Mouse (Mus musculus) limb, embryonic 12.5 days (tissue): ENCODE data around the gene Noto. TPM values are rescaled to one million over a fixed set of nuclear protein-coding genes. Genes with fewer than 3 reads are reported as not detected.
A peak's percentile ranks its signal among the peaks of the same experiment; 100 is the strongest.

Source experiments
- ATAC-seq: fragments of 200-750 bp; cut with Nextera tagmentation; 2 replicates; pipeline ENCODE4 v1.8.0; 2017; ENCODE audit warnings: low read depth, moderate TSS enrichment; ENCODE audit not compliant: insufficient number of reproducible peaks, insufficient read depth, low FRiP score, low TSS enrichment
- H3K27ac ChIP-seq: fragments of 300-500 bp; sonication (generic); 2 replicates; pipeline ENCODE4 v1.5.1; 2016; ENCODE audit warnings: mild to moderate bottlenecking, moderate library complexity
- H3K27me3 ChIP-seq: fragments of 300-500 bp; sonication (generic); 2 replicates; pipeline ENCODE4 v1.6.1; 2016; ENCODE audit warnings: mild to moderate bottlenecking, moderate library complexity
- H3K36me3 ChIP-seq: fragments of 300-500 bp; sonication (generic); 2 replicates; pipeline ENCODE4 v1.6.1; 2016; ENCODE audit warnings: mild to moderate bottlenecking, moderate library complexity
- H3K4me1 ChIP-seq: fragments of 300-500 bp; sonication (generic); replicated peaks from 2 replicates; pipeline ENCODE4 v1.6.1; 2016
- H3K4me2 ChIP-seq: fragments of 300-500 bp; sonication (generic); 2 replicates; pipeline ENCODE4 v1.6.1; 2016; ENCODE audit warnings: mild to moderate bottlenecking, moderate library complexity
- H3K4me3 ChIP-seq: fragments of 300-500 bp; sonication (generic); replicated peaks from 2 replicates; pipeline ENCODE4 v1.5.1; 2016; ENCODE audit warnings: mild to moderate bottlenecking
- H3K9ac ChIP-seq: fragments of 300-500 bp; sonication (generic); replicated peaks from 2 replicates; pipeline ENCODE4 v1.6.1; 2016; ENCODE audit warnings: mild to moderate bottlenecking, moderate library complexity
- H3K9me3 ChIP-seq: fragments of 300-500 bp; sonication (generic); 2 replicates; pipeline ENCODE4 v1.6.1; 2016; ENCODE audit warnings: mild to moderate bottlenecking, moderate library complexity
- WGBS: fragments of 180-500 bp; shearing (Covaris S2); methylation state at CpG from one replicate; pipeline ENCODE4 v1.1.7; 2016; 5-methylcytosine and 5-hydroxymethylcytosine counted together
- polyA plus RNA-seq: library from polyadenylated mRNA; unstranded; fragments of >200 nt; fragmentation: Nextera tagmentation; extraction: Ambion mirVana; gene quantifications from 2 replicates; pipeline ENCODE4 v1.2.1, GENCODE M21; 2016

Gene Noto
- not detected in 2 replicates for polyA plus RNA-seq

- Histone ChIP-seq H3K4me1 (peaks cover 7% of the 10 kb centered on the region), H3K9ac (0 out of 2 replicates have a peak within 1 kb of the TSS, but pooled peaks have one; percentile 12)
Observed at GRCm38 (mm10) chr6:85423836-85424379, at the start of gene Noto. Gene Noto, plus strand, starts transcription at chr6:85423886.

GRCm38 (mm10) chr6:85373951-85374733 is 49.5 kb upstream of the Noto start, which contains the start of gene Rab11fip5:
Gene Rab11fip5, minus strand, starts transcription at chr6:85374634.
- peaks cover 20% of the 10 kb centered on the region for H3K4me1 ChIP-seq
- ATAC-seq = peak; percentile 16; the same call in 1 of the 2 replicates
- H3K27me3 ChIP-seq = peaks cover 14% of the 10 kb centered on the region; the same call in 1 of the 2 replicates
- H3K4me2 ChIP-seq = peak within 1 kb of the TSS; percentile 85
- 0 out of 2 replicates have a peak, but pooled peaks cover 6% of the 10 kb centered on the region for H3K36me3 ChIP-seq
- 2% methylated on average over 80 of the region's 80 CpGs for WGBS
- H3K9ac ChIP-seq = peak within 1 kb of the TSS; percentile 81
- peak within 1 kb of the TSS; percentile 79 for H3K4me3 ChIP-seq
- H3K9me3 ChIP-seq = no peaks in the 10 kb centered on the region
- H3K27ac ChIP-seq = peak within 1 kb of the TSS; percentile 53

More at GRCm38 (mm10) chr6:85423836-85424379, at the start of gene Noto:
- H3K27me3 ChIP-seq = peaks cover 60% of the 10 kb centered on the region
- ATAC-seq = no peak
- no peaks in the 10 kb centered on the region for H3K9me3 ChIP-seq
- no peak within 1 kb of the TSS; the same call in 1 of the 2 replicates for H3K4me3 ChIP-seq
- no peaks in the 10 kb centered on the region for H3K36me3 ChIP-seq
- 10% methylated on average over 28 of the region's 28 CpGs for WGBS
- H3K27ac ChIP-seq = no peak within 1 kb of the TSS
- peak within 1 kb of the TSS; percentile 40 for H3K4me2 ChIP-seq

- H3K9me3 ChIP-seq = no peaks in the 10 kb centered on the region
- peak; percentile 93 for ATAC-seq
- H3K4me1 ChIP-seq = peaks cover 14% of the 10 kb centered on the region
- peak overlapping the region; percentile 81 for H3K9ac ChIP-seq
- H3K27ac ChIP-seq = no peak overlapping the region
- H3K27me3 ChIP-seq = peaks cover 14% of the 10 kb centered on the region; the same call in 1 of the 2 replicates
- peak overlapping the region; percentile 85 for H3K4me2 ChIP-seq
- WGBS = under 1% methylated on average over 19 of the region's 19 CpGs
- H3K36me3 ChIP-seq = 0 out of 2 replicates have a peak, but pooled peaks cover 6% of the 10 kb centered on the region
- peak overlapping the region; percentile 79 for H3K4me3 ChIP-seq
Observed at GRCm38 (mm10) chr6:85374734-85375114, 49.0 kb upstream of the Noto start.

- Histone ChIP-seq H3K4me2 (no peak overlapping the region), H3K9me3 (no peaks in the 10 kb centered on the region), H3K4me1 (peaks cover 21% of the 10 kb centered on the region), H3K9ac (no peak overlapping the region), H3K36me3 (no peaks in the 10 kb centered on the region), H3K4me3 (no peak overlapping the region), H3K27ac (no peak overlapping the region), H3K27me3 (peaks cover 14% of the 10 kb centered on the region; the same call in 1 of the 2 replicates)
- WGBS = 75% methylated on average over 4 of the region's 4 CpGs
- no peak for ATAC-seq
Observed at GRCm38 (mm10) chr6:85377066-85377734, 46.5 kb upstream of the Noto start.

- H3K4me3 ChIP-seq = no peak overlapping the region
- H3K27ac ChIP-seq = no peak overlapping the region
- 35% methylated on average over 5 of the region's 5 CpGs for WGBS
- peaks cover 10% of the 10 kb centered on the region; the same call in 1 of the 2 replicates for H3K27me3 ChIP-seq
- ATAC-seq = no peak
- H3K4me2 ChIP-seq = no peak overlapping the region
- H3K9me3 ChIP-seq = no peaks in the 10 kb centered on the region
- H3K36me3 ChIP-seq = no peaks in the 10 kb centered on the region
- H3K9ac ChIP-seq = no peak overlapping the region
- peaks cover 17% of the 10 kb centered on the region for H3K4me1 ChIP-seq
Observed at GRCm38 (mm10) chr6:85377876-85378275, 45.8 kb upstream of the Noto start.

- Histone ChIP-seq H3K9me3 (no peaks in the 10 kb centered on the region), H3K4me2 (no peak overlapping the region), H3K36me3 (no peaks in the 10 kb centered on the region), H3K27ac (no peak overlapping the region), H3K9ac (no peak overlapping the region), H3K27me3 (peaks cover 2% of the 10 kb centered on the region; the same call in 1 of the 2 replicates), H3K4me3 (no peak overlapping the region), H3K4me1 (peaks cover 9% of the 10 kb centered on the region)
- no peak for ATAC-seq
- WGBS = 53% methylated on average over 8 of the region's 8 CpGs
Observed at GRCm38 (mm10) chr6:85378629-85379028, 45.1 kb upstream of the Noto start.

GRCm38 (mm10) chr6:85380201-85380900 is 43.3 kb upstream of the Noto start:
- Histone ChIP-seq H3K4me3 (no peak overlapping the region), H3K9ac (no peak overlapping the region)
- 26% methylated on average over 10 of the region's 10 CpGs for WGBS

GRCm38 (mm10) chr6:85380901-85381647 is 42.6 kb upstream of the Noto start:
- H3K4me3 ChIP-seq = no peak overlapping the region
- no peaks in the 10 kb centered on the region for H3K36me3 ChIP-seq
- no peaks in the 10 kb centered on the region for H3K9me3 ChIP-seq
- peak; percentile 56 for ATAC-seq
- no peak overlapping the region for H3K9ac ChIP-seq
- WGBS = 29% methylated on average over 17 of the region's 17 CpGs
- peak overlapping the region; percentile 42 for H3K4me2 ChIP-seq
- H3K27ac ChIP-seq = no peak overlapping the region
- peaks cover 7% of the 10 kb centered on the region for H3K4me1 ChIP-seq
- H3K27me3 ChIP-seq = peaks cover 5% of the 10 kb centered on the region

More at GRCm38 (mm10) chr6:85380201-85380900, 43.3 kb upstream of the Noto start:
- peak; percentile 80 for ATAC-seq
- no peak overlapping the region for H3K27ac ChIP-seq
- H3K9me3 ChIP-seq = no peaks in the 10 kb centered on the region
- no peaks in the 10 kb centered on the region for H3K27me3 ChIP-seq
- H3K4me1 ChIP-seq = peaks cover 7% of the 10 kb centered on the region
- no peaks in the 10 kb centered on the region for H3K36me3 ChIP-seq
- peak overlapping the region; percentile 42 for H3K4me2 ChIP-seq

- 84% methylated on average over 10 of the region's 10 CpGs for WGBS
- peaks cover 7% of the 10 kb centered on the region for H3K4me1 ChIP-seq
- no peak overlapping the region for H3K27ac ChIP-seq
Observed at GRCm38 (mm10) chr6:85381648-85382020, 42.1 kb upstream of the Noto start.

GRCm38 (mm10) chr6:85382791-85383190 is 40.9 kb upstream of the Noto start:
- Histone ChIP-seq H3K9ac (no peak overlapping the region), H3K4me3 (no peak overlapping the region), H3K27me3 (peaks cover 14% of the 10 kb centered on the region), H3K9me3 (no peaks in the 10 kb centered on the region), H3K4me1 (peaks cover 7% of the 10 kb centered on the region), H3K27ac (no peak overlapping the region), H3K4me2 (no peak overlapping the region), H3K36me3 (no peaks in the 10 kb centered on the region)
- ATAC-seq = no peak
- 84% methylated on average over 2 of the region's 2 CpGs for WGBS

More at GRCm38 (mm10) chr6:85381648-85382020, 42.1 kb upstream of the Noto start:
- Histone ChIP-seq H3K4me2 (no peak overlapping the region), H3K9ac (no peak overlapping the region), H3K27me3 (peaks cover 10% of the 10 kb centered on the region), H3K4me3 (no peak overlapping the region), H3K36me3 (no peaks in the 10 kb centered on the region), H3K9me3 (no peaks in the 10 kb centered on the region)
- ATAC-seq = no peak
